Mouse (Mus musculus): ENCODE measurements around the gene BC051019.

The BC051019 gene

GRCm38 (mm10) chr7:109710069-109710468 lies 13.6 kb downstream of the BC051019 start:
- DNase-seq (ENCODE audit: extremely low read depth, low read depth, low spot score), result no peak

GRCm38 (mm10) chr7:109708961-109709382 lies 14.7 kb downstream of the BC051019 start:
- DNase-seq (ENCODE audit: extremely low read depth, low read depth, low spot score), result no peak

- DNase-seq (ENCODE audit: extremely low read depth, low read depth, low spot score), result no peak
These were observed 16.4 kb downstream of the BC051019 start for GRCm38 (mm10) chr7:109707023-109707785.

- DNase-seq (ENCODE audit: extremely low read depth, low read depth, low spot score), result peak; percentile 16
These were observed 19.2 kb downstream of the BC051019 start for GRCm38 (mm10) chr7:109704461-109704860.

- DNase-seq (ENCODE audit: extremely low read depth, low read depth, low spot score), result no peak
These were observed 19.7 kb downstream of the BC051019 start for GRCm38 (mm10) chr7:109704016-109704377.

GRCm38 (mm10) chr7:109703190-109704015 lies 20.2 kb downstream of the BC051019 start, which contains the start of the genes St5 and Akip1:
Gene St5 (minus strand): TSS chr7:109703605.
Gene Akip1 (plus strand): TSS chr7:109703690.
- peak; percentile 18 for DNase-seq (ENCODE audit: extremely low read depth, low read depth, low spot score)

GRCm38 (mm10) chr7:109702721-109703120 lies 20.9 kb downstream of the BC051019 start:
- DNase-seq (ENCODE audit: extremely low read depth, low read depth, low spot score), result no peak

- DNase-seq (ENCODE audit: extremely low read depth, low read depth, low spot score), result no peak
These were observed 23.4 kb downstream of the BC051019 start for GRCm38 (mm10) chr7:109700213-109700612.

- no peak for DNase-seq (ENCODE audit: extremely low read depth, low read depth, low spot score)
These were observed 28.3 kb downstream of the BC051019 start for GRCm38 (mm10) chr7:109695339-109695726.

- no peak for DNase-seq (ENCODE audit: extremely low read depth, low read depth, low spot score)
These were observed 28.9 kb downstream of the BC051019 start for GRCm38 (mm10) chr7:109694576-109695338.

GRCm38 (mm10) chr7:109690961-109691360 lies 32.7 kb downstream of the BC051019 start:
- no peak for DNase-seq (ENCODE audit: extremely low read depth, low read depth, low spot score)

- no peak for DNase-seq (ENCODE audit: extremely low read depth, low read depth, low spot score)
These were observed 33.5 kb downstream of the BC051019 start for GRCm38 (mm10) chr7:109690101-109690500.

GRCm38 (mm10) chr7:109686585-109687128 lies 37.0 kb downstream of the BC051019 start:
- DNase-seq (ENCODE audit: extremely low read depth, low read depth, low spot score), result no peak

- DNase-seq (ENCODE audit: extremely low read depth, low read depth, low spot score), result no peak
These were observed 42.8 kb downstream of the BC051019 start for GRCm38 (mm10) chr7:109680879-109681278.

- no peak for DNase-seq (ENCODE audit: extremely low read depth, low read depth, low spot score)
These were observed 43.4 kb downstream of the BC051019 start for GRCm38 (mm10) chr7:109680284-109680683.

GRCm38 (mm10) chr7:109674944-109675628 lies 48.6 kb downstream of the BC051019 start:
- no peak for DNase-seq (ENCODE audit: extremely low read depth, low read depth, low spot score)

- no peak for DNase-seq (ENCODE audit: extremely low read depth, low read depth, low spot score)
These were observed 51.8 kb downstream of the BC051019 start for GRCm38 (mm10) chr7:109671581-109672471.

- DNase-seq (ENCODE audit: extremely low read depth, low read depth, low spot score), result no peak
These were observed 54.1 kb downstream of the BC051019 start for GRCm38 (mm10) chr7:109669426-109670170.

GRCm38 (mm10) chr7:109666664-109667063 lies 57.0 kb downstream of the BC051019 start:
- no peak for DNase-seq (ENCODE audit: extremely low read depth, low read depth, low spot score)
